Mouse (Mus musculus): ENCODE measurements at regions not wholly inside any gene's neighbourhood (a gene's known extent, or its start where the extent isn't known, plus 50 kb on each side); places are given as distances from the start of the nearest gene placed in this dataset.

DNA sequence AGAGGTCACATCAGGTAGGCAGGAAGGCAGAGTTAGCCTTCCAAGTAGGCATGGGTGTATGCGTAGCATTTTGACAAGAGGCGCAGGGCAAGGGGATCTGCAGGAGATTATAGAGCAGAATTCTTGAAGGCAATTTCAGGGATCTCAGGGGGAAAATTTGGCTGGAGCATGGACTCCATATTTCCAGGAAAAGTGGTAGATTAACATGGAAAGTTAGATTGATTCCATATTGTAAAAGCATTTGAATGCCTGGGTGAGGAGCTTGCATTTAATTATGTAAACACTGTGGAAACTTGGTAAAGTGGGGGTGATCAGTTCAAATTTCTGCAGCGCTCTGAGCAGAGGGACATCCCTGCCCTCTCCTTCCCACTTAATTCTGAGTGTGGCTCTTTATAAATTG lies 146.7 kb downstream of the Pax3 start:
- no peak for ATAC-seq (replicated peaks; ENCODE audit: poor library complexity, severe bottlenecking)

- no peak for ATAC-seq (replicated peaks; ENCODE audit: poor library complexity, severe bottlenecking)
Observed at GRCm38 (mm10) chr1:78032336-78032735, 164.6 kb downstream of the Pax3 start.

GRCm38 (mm10) chr1:78021766-78022165 lies 175.2 kb downstream of the Pax3 start:
- ATAC-seq (replicated peaks; ENCODE audit: poor library complexity, severe bottlenecking), result no peak

DNA sequence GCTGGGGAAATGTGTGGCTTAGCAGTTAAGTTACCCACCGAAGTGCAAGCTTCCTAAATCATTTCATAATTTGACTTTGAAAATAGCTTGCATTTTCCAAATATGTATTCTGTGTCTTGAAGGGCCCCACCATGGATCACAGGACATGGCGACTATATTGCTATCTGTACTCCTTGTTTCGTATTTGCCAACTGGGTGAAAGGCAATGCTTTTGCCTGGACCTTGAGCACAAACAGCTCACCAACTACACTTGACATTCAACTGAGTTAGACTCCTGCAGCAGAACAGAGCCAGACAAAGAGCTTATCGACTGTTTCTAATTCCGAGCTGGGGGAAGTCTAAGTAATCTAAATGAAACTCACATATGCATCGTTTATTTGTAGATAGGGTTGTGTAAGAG lies 175.9 kb downstream of the Pax3 start:
- no peak for ATAC-seq (replicated peaks; ENCODE audit: poor library complexity, severe bottlenecking)

DNA sequence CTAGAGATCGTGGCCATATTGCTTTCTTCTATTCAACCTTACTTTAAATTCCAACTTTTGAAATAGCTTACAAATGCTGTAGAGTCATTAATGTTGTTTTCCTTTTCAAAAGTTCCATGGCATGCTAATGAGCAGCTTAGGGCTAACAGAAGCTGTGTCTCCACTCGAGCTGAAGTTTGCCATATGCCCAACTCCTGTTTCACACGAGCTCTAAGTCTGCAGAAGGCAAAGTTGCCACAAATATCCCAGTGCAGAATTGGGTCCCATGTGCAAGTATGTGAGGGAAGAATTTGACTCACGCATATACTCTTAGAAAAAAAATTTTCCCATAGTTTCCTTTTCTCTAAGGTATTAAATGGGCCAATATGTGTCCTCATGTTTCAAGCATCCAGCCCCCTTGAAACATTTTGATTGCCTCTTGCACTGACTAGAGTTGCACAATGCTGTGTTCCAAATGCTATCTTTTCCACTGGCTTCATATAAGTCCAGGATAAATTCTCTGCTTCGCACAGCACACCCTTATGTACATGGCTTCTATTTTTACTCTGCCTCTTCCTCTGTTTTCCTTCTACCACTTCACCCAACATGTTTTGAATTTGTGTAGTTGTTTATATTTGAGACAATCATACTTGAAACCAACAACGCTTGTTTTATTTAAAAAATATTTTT lies 178.9 kb downstream of the Pax3 start:
- ATAC-seq (replicated peaks; ENCODE audit: poor library complexity, severe bottlenecking), result no peak

DNA sequence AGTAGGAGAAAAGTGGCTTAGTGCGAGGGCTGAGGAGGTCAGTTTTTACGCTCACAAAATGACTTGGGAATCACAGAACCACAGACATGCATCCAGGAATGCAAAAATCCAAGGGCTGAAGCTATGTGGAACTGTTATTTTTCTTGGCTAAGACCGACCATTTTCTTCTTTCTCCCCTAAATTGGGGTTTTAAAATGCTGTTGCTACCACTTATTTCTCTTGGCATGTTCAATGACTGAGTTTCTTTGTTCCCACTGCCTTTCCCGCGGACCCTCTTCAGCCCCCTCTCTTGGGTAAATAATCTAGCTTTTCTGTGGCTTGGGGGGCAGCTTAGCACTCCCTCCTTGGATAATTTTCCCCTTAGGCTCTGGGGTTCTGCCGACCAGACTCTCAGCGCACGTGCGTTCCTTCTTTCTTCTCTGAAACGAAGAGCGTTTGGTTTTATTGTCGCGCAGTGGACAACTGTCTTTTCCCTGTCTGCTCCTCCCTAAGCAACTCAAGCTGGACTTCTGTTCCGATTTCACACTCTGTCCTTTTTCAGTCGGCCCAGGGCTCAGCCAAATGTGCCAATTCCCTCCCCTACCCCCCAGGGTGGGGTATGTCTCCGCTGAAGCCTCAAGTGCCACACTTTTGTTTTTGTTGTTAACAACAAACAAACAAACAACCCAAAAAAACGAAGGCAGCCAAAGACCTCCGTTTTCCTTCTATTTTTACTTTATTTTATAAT lies 180.2 kb downstream of the Pax3 start:
- ATAC-seq (replicated peaks; ENCODE audit: poor library complexity, severe bottlenecking), result no peak

GRCm38 (mm10) chr1:78015999-78016398 lies 180.9 kb downstream of the Pax3 start:
- no peak for ATAC-seq (replicated peaks; ENCODE audit: poor library complexity, severe bottlenecking)

DNA sequence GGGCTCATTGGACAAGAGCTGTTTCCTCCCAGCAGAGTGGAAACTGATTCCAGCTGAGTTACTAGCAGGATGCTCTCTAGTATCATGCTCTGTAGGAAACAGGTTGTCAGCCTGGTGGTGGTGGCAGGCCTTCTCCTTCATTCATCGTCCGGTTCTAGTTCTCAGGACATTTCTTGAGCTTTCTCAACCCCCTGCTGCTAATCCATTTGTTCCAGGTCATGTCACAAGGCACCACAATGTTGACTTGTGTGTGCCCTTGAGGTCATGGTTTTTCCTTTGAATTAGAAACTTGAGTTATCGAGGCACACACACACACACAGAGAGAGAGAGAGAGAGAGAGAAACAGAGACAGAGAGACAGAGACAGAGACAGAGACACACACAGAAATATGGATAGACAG lies 183.5 kb downstream of the Pax3 start:
- ATAC-seq (replicated peaks; ENCODE audit: poor library complexity, severe bottlenecking), result no peak

DNA sequence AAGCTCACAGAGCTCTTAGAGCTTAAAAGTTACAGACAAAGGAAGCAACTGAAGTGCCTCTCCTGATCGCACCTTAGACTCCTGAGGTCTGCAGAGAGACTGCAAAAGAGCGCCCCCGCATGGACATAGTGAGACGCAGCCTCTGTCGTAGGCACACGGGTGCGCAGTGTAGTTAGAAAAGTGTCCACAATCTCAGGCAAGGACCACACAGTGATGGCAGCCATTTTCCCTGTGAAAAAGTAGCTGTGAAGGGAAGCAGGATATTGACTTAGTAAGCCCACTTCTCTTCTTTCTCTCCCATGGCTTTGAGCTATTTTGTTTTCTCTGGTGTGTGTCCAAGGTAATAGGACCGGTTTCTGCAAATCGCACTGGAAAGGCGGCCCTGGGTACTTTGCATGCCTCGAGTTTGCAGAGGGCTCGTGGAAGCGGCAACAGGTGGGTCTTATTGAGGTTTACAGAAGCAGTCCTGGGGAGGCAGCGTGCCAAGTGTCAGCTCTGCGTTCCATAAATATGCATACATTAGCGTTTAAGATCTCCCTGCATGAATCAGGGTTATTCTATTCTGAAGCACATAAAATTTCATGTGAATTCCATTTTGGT lies 188.0 kb downstream of the Pax3 start:
- ATAC-seq (replicated peaks; ENCODE audit: poor library complexity, severe bottlenecking), result no peak

DNA sequence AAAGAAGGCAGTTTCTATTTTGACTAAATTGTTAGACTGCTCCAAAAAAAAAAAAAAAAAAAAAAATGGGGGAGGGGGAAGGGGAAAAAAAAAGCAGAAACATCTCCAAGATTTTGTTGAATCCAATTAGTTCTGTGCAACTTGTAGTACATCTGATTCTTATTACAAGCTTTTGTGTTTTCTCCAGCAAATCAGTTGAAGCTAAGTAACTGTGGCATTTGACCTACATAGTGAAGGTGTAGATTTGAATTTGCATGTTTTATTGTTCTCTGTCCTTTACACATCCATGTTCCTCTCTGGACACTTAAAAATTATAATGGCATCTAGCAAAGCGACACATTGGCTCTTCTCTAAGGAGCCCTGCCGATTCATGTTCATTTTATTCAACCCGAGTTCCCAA lies 192.6 kb downstream of the Pax3 start:
- no peak for ATAC-seq (replicated peaks; ENCODE audit: poor library complexity, severe bottlenecking)

DNA sequence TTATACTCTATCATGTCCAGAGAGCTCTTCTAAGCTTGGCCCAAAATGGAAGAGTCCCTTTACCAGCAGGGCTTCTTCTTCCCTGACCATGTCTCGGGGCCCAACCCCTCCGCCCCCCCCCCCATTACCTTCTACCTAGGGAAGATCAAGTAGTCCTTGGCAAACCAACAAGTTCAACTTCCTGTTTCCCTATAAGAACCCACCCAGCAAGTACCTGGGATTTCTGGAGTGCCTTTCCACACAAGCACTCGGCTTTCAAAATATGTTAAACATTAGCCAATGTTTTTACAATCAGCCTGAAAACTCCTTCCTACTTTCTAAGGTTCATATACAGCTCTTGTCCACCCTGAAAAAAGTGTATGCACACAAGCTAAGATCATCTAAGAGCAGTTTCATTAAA lies 198.2 kb downstream of the Pax3 start:
- ATAC-seq (replicated peaks; ENCODE audit: poor library complexity, severe bottlenecking), result no peak

GRCm38 (mm10) chr1:77981528-77981927 lies 215.4 kb downstream of the Pax3 start:
- no peak for ATAC-seq (replicated peaks; ENCODE audit: poor library complexity, severe bottlenecking)

GRCm38 (mm10) chr1:77978696-77979095 lies 218.2 kb downstream of the Pax3 start:
- peak; percentile 65 for ATAC-seq (replicated peaks; ENCODE audit: poor library complexity, severe bottlenecking)

GRCm38 (mm10) chr1:77975941-77976340 lies 221.0 kb downstream of the Pax3 start:
- ATAC-seq (replicated peaks; ENCODE audit: poor library complexity, severe bottlenecking), result no peak

DNA sequence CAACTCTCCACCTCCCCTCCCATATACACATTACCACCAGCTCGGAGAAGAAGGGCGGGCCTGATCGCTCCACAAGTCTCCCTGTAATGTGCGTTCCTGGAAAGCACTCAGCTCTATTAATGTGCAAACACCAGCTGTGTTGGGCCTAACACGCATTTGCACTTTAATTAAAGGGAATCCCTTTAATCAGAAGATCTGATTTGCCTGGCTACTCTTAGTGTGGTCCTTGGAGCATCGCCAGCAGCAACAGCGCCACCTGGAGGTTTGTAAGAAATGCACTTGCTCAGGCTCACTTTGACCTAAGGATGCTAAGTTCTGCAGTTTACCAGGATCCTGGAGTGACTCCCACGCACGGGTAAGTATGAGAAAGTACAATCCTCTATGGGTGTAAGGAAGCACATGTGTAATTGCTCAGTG lies 224.6 kb downstream of the Pax3 start:
- ATAC-seq (replicated peaks; ENCODE audit: poor library complexity, severe bottlenecking), result no peak

DNA sequence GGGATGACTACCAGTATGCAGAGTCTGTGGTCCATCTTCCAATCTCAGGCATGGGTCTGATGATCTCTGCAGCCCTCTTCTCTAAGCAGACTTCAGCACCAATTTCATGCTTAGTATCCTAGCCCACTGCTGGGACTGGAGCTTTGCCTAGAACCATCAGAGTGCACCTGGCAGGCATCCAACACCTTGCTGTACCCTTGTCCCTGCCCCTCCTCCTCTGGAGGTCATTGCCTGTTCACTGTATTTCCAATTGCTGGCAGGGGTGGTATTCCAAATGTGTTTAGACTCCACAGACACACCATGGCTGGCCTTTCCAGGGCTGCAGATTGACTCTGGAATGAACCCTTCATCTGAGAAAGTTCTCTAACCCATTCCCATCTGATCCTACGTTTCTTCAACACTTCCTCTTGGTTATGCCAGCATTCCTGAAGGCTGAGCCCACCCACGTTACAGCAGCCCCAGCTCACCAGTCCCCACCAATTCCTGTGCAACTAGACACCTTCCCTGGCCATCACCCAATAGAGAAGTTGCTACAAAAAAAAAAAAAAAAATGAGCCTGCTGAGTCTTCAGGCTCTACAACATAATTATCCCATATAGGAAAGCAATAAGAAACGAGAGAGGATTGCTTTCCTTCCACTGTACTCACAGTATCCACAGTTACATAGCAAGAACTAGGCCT lies 232.1 kb downstream of the Pax3 start:
- no peak for ATAC-seq (replicated peaks; ENCODE audit: poor library complexity, severe bottlenecking)

GRCm38 (mm10) chr1:77959309-77959708 lies 237.6 kb downstream of the Pax3 start:
- ATAC-seq (replicated peaks; ENCODE audit: poor library complexity, severe bottlenecking), result no peak

DNA sequence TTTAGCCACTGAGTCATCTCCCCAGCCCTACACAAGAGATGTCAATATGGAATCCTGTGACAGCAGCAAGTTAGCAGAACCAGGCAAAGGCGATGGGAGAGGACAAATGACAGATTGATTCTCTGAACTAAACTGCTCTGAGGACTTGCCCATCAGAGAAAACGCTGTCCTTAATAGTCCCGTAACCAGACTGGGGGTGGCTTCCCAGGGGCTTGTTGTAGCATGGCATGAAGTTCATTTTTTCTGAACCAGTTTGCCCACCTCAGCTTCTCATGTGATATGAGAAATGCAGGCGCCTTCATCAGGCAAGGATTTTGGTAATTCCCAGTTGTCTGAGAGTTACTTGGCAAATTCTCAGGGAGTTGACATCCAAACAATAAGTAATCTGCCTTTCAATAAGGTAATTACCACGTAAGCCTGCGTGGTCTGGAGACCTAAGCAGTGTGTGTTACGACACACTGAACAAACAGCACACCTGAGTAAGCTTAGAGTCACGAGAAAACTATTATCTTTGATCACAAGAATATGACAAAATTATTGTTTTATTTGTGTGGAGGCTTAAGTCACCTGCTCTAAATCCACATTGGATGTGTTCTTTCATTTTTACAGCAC lies 239.7 kb downstream of the Pax3 start:
- ATAC-seq (replicated peaks; ENCODE audit: poor library complexity, severe bottlenecking), result no peak

- ATAC-seq (replicated peaks; ENCODE audit: poor library complexity, severe bottlenecking), result no peak
Observed at GRCm38 (mm10) chr1:77947894-77948293, 249.0 kb downstream of the Pax3 start.

- ATAC-seq (replicated peaks; ENCODE audit: poor library complexity, severe bottlenecking), result no peak
Observed at GRCm38 (mm10) chr1:77944327-77944645, 252.6 kb downstream of the Pax3 start.

Data from granulocyte monocyte progenitor cell, adult 5-6 weeks (primary cell).